Mouse (Mus musculus) lung, postnatal 0 days (tissue): ENCODE measurements around the gene Dst. TPM values are rescaled to one million over a fixed set of nuclear protein-coding genes. Genes with fewer than 3 reads are reported as not detected.

Source experiments
- ATAC-seq: fragments of 200-750 bp; cut with Nextera tagmentation; 2 replicates; pipeline ENCODE4 v1.8.0; 2017; ENCODE audit warnings: moderate library complexity
- DNase-seq: peaks from one replicate; pipeline ENCODE4 v3.0.0-alpha.2; 2016; ENCODE audit warnings: low spot score
- H3K27ac ChIP-seq: fragments of 300-500 bp; sonication (generic); 2 replicates; pipeline ENCODE4 v1.5.1; 2014; ENCODE audit warnings: antibody characterized with exemption, mild to moderate bottlenecking, low read length, mixed read lengths
- H3K27me3 ChIP-seq: fragments of 300-500 bp; sonication (generic); replicated peaks from 2 replicates; pipeline ENCODE4 v1.6.1; 2014; ENCODE audit warnings: low read length, mixed read lengths; ENCODE audit not compliant: insufficient read depth
- H3K36me3 ChIP-seq: fragments of 300-500 bp; sonication (generic); 2 replicates; pipeline ENCODE4 v1.6.1; 2014; ENCODE audit warnings: low read length, mixed read lengths; ENCODE audit not compliant: insufficient read depth
- H3K4me1 ChIP-seq: fragments of 300-500 bp; sonication (generic); 2 replicates; pipeline ENCODE4 v1.6.1; 2014; ENCODE audit warnings: antibody characterized with exemption, low read depth, low read length, mixed read lengths; ENCODE audit not compliant: insufficient read depth
- H3K4me2 ChIP-seq: fragments of 300-500 bp; sonication (generic); replicated peaks from 2 replicates; pipeline ENCODE4 v1.6.1; 2014; ENCODE audit warnings: low read depth, mild to moderate bottlenecking, low read length, moderate library complexity, mixed read lengths
- H3K4me3 ChIP-seq: fragments of 300-500 bp; sonication (generic); 2 replicates; pipeline ENCODE4 v1.5.1; 2014; ENCODE audit warnings: low read depth, low read length
- H3K9ac ChIP-seq: fragments of 300-500 bp; sonication (generic); replicated peaks from 2 replicates; pipeline ENCODE4 v1.6.1; 2014; ENCODE audit warnings: low read depth, mild to moderate bottlenecking
- H3K9me3 ChIP-seq: fragments of 300-500 bp; sonication (generic); 2 replicates; pipeline ENCODE4 v1.6.1; 2016; ENCODE audit warnings: low read length, mixed read lengths
- CTCF ChIP-seq: IDR thresholded peaks from 2 replicates; pipeline ENCODE4 v1.5.1; 2016; ENCODE audit warnings: antibody characterized with exemption, mild to moderate bottlenecking
- EP300 ChIP-seq: IDR thresholded peaks from 2 replicates; pipeline ENCODE4 v1.6.1; 2016; ENCODE audit warnings: antibody characterized with exemption, mild to moderate bottlenecking, control low read depth
- WGBS: fragments of 180-500 bp; shearing (Covaris S2); extraction: QIAGEN DNeasy Blood & Tissue Kit; methylation state at CpG from one replicate; pipeline ENCODE4 v1.1.7; 2014; 5-methylcytosine and 5-hydroxymethylcytosine counted together
- polyA plus RNA-seq: library from polyadenylated mRNA; unstranded; fragments of >200 nt; fragmentation: Nextera tagmentation; extraction: Ambion mirVana; gene quantifications from 2 replicates; pipeline ENCODE4 v1.2.1, GENCODE M21; 2015

The Dst gene
- polyA plus RNA-seq, result 18.1 and 19.8 TPM in 2 replicates

DNA sequence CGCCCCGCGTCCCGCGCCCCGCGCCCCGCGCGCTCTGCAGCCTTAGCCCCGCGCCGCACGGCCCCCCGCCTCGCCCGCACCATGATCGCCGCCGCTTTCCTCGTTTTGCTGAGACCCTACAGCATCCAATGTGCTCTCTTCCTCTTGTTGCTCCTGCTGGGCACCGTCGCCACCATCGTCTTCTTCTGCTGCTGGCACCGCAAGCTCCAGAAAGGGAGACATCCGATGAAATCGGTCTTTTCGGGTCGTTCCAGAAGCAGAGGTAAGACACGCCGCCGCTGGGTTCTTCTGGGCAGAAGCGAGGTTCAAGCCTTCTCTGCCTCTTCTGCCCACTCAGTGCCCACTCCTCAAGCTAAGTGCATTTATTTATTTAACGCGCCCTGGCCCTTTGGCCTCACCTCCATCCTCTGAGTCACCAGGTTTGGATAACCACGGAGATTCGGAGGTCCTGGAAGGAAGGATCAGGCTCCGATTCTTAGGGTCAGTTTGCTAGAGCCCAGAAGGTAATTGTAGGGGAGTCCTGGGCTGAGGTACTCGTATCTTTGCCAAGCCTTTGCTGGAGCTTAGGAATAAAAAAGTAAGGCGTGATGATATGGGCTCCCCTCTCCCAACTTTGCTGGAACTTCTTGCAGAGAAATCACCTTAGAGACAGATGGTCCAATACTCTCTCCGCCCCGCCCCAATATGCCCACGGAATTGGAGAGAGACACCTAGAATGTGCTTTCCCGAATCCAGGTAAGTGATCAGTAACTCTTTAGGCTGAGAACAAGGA, at the start of gene Dst:
Gene Dst (plus strand): TSS at position 35 of the 772 bp plus-strand sequence.
- no peaks in the 10 kb centered on the region for H3K4me1 ChIP-seq
- no peaks in the 10 kb centered on the region for H3K36me3 ChIP-seq
- 4% methylated on average over 31 of the region's 44 CpGs for WGBS
- peak within 1 kb of the TSS; percentile 60 for H3K4me3 ChIP-seq
- H3K27ac ChIP-seq, result no peak within 1 kb of the TSS
- H3K27me3 ChIP-seq, result peaks cover 19% of the 10 kb centered on the region
- no peak within 1 kb of the TSS for H3K9ac ChIP-seq
- H3K9me3 ChIP-seq, result no peaks in the 10 kb centered on the region
- no peak for DNase-seq
- TF ChIP-seq EP300 (no peak), CTCF (no peak)
- H3K4me2 ChIP-seq, result peak within 1 kb of the TSS; percentile 95
- no peak for ATAC-seq

DNA sequence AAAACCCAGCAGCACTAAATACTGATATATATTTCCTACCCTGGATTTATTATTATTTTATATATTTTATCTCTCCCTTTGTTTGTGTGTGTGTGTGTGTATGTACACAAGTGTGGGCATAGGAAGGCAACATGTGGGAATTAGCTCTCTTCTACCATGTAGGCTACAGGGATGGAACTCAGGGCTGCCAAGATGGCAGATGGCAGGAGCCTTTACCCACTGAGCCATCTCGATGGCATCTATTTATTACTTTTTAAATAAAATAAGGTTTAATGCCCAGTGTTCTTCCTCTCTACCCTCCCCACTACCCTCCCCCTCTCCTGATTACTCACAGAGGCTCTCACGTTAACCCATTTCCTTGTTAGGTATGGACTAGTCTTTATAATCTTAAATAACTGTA, 39.0 kb upstream of the Dst start:
- WGBS, result 75% methylated on average over 2 of the region's 2 CpGs
- Histone ChIP-seq H3K4me1 (no peaks in the 10 kb centered on the region), H3K36me3 (no peaks in the 10 kb centered on the region), H3K4me3 (no peak overlapping the region), H3K4me2 (no peak overlapping the region), H3K27me3 (no peaks in the 10 kb centered on the region), H3K9me3 (no peaks in the 10 kb centered on the region), H3K9ac (no peak overlapping the region), H3K27ac (no peak overlapping the region)
- TF ChIP-seq EP300 (no peak), CTCF (no peak)
- ATAC-seq (no peak), DNase-seq (no peak)

DNA sequence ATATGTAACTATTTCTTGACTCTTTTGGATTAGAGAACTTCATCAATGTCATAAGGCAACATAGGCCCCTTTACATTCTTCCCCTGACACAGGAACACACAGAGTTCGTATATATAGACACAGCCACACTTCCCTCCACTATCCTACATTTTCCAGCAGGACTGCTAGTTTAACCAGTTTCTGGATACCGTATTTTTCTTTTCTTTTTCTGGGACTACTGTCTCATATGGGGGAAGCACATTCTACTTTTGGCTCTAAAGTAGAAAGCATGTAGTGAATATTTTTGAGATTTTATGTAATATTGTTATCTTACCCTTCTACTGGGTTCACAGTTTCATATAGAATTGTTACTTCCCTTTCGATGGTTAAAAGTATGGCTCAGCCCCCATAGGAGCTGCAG, 38.6 kb upstream of the Dst start:
- WGBS, result 84% methylated on average over 3 of the region's 3 CpGs
- TF ChIP-seq CTCF (no peak), EP300 (no peak)
- no peaks in the 10 kb centered on the region for H3K9me3 ChIP-seq
- H3K9ac ChIP-seq, result no peak overlapping the region
- no peaks in the 10 kb centered on the region for H3K27me3 ChIP-seq
- H3K4me3 ChIP-seq, result no peak overlapping the region
- H3K27ac ChIP-seq, result no peak overlapping the region
- no peaks in the 10 kb centered on the region for H3K4me1 ChIP-seq
- DNase-seq (no peak), ATAC-seq (no peak)
- no peak overlapping the region for H3K4me2 ChIP-seq
- no peaks in the 10 kb centered on the region for H3K36me3 ChIP-seq

DNA sequence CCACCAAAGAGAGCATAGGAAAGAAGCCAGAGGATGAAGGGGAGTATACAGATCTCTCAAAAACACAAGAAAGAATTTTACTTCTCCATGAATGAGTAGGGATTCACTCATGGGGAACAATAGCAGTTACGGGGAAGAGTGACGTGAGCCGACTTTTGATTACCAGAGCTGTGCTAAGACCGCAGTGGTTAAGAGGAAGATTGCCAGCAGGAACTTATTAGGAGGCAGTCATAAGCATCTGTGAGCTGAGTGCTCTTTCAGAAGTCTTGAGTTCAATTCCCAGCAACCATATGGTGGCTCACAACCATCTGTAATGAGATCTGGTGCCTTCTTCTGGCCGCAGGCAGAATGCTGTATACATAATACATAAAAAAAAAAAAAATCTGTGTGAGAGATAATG, 34.5 kb upstream of the Dst start:
- ATAC-seq (no peak), DNase-seq (no peak)
- TF ChIP-seq EP300 (no peak), CTCF (no peak)
- Histone ChIP-seq H3K27ac (no peak overlapping the region), H3K27me3 (no peaks in the 10 kb centered on the region), H3K4me2 (no peak overlapping the region), H3K36me3 (no peaks in the 10 kb centered on the region), H3K4me1 (no peaks in the 10 kb centered on the region), H3K9ac (no peak overlapping the region), H3K4me3 (no peak overlapping the region), H3K9me3 (no peaks in the 10 kb centered on the region)
- WGBS, result 93% methylated on average over 5 of the region's 5 CpGs

DNA sequence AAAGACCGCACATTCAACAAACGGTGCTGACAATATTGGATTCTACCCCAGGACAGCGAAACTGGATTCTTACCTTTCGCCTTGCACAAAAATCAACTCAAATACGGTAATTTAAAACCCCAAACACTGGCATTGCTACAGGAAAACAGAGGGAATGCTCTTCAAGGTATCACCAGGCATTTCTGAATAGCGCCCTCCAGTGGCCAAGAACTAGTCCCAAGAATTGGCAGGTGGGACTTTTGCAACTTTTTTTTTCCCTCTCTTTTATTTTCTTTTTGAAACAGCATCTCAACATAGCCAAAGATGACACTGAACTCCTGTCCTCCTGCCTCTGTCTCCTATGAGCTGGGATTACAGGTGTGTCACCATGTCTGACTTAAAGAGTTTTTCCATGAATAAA, 32.3 kb upstream of the Dst start:
- Histone ChIP-seq H3K4me3 (no peak overlapping the region), H3K27me3 (no peaks in the 10 kb centered on the region), H3K9ac (no peak overlapping the region), H3K36me3 (no peaks in the 10 kb centered on the region), H3K4me1 (no peaks in the 10 kb centered on the region), H3K4me2 (no peak overlapping the region), H3K9me3 (no peaks in the 10 kb centered on the region), H3K27ac (no peak overlapping the region)
- WGBS, result 45% methylated on average over 6 of the region's 6 CpGs
- ATAC-seq, result no peak
- peak; percentile 25 for DNase-seq
- TF ChIP-seq EP300 (no peak), CTCF (peak; percentile 53)

DNA sequence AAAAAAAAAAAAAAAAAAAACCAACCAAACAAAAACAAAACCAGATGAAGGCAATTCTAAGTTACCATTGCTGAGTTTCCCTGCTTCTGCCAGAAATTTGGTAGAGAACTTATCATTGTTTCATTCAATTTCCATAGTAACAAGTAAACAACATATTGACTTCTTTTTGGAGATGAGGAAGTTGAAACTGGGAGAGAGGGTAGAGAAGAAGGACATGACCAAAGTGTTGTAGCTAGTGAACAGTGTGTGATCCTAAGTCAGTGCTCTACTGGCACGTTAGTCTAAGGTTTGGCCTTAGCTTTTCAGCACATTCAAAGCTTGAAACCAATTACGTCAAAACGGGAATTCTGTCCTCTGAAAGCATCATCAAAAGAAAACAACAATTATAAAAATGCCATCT, 31.6 kb upstream of the Dst start:
- WGBS, result 80% methylated on average over 3 of the region's 3 CpGs
- ATAC-seq (no peak), DNase-seq (peak; percentile 28)
- Histone ChIP-seq H3K27me3 (no peaks in the 10 kb centered on the region), H3K4me1 (no peaks in the 10 kb centered on the region), H3K4me2 (no peak overlapping the region), H3K9ac (no peak overlapping the region), H3K4me3 (no peak overlapping the region), H3K27ac (no peak overlapping the region), H3K36me3 (no peaks in the 10 kb centered on the region), H3K9me3 (no peaks in the 10 kb centered on the region)
- TF ChIP-seq EP300 (no peak), CTCF (no peak)
